25 mouse cellular contexts compared by ENCODE assay signal in the genomic region with DNA sequence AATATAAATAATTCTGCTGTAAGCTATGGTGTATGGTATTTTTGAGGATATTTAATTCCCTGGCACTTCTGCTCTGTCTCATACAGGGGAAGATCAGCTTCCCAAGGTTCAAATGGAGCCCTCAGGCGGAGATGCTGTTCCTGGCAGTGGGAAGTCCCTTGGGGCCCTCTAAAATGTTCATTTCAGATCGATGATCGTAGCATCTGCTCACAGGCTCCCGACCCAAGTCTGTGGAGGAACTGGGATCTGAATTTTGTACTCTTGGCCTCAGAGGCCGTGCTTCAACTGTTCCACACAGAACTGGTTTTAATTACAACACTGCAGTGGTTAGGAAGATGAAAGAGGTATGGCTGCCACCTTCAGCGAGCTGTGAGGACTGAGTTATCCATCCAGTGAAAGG. TPM values are rescaled to one million over a fixed set of nuclear protein-coding genes. Genes with fewer than 3 reads are reported as not detected.
DNase-seq lines count a peak whose midpoint lies in the region; ATAC-seq and TF ChIP-seq lines count a peak whose summit lies in the region.
"Had no signal": no experiment of that assay in that cellular context is flagged by ENCODE, and none has a peak within 500 bp of the region (broad histone marks: within the 10 kb centered on the region; RNA-seq: fewer than 3 reads in every experiment).

No protein-coding gene starts in this region.

- H3K4me3 ChIP-seq in midbrain, embryonic 13.5 days (replicated peaks): no peak overlapping the region
- H3K4me3 ChIP-seq in midbrain, embryonic 15.5 days: no peak overlapping the region
- H3K4me3 ChIP-seq in hindbrain, embryonic 14.5 days (replicated peaks; ENCODE audit: low read length): no peak overlapping the region
- H3K4me3 ChIP-seq in hindbrain, postnatal 0 days (ENCODE audit: low read length): no peak overlapping the region
- H3K4me3 ChIP-seq in intestine, postnatal 0 days (ENCODE audit: low read depth, low read length): no peak overlapping the region
- H3K4me3 ChIP-seq: erythroblast, embryonic 14.5 days; hindbrain, embryonic 15.5 days; intestine, embryonic 15.5 days; limb, embryonic 12.5 days; liver, embryonic 15.5 days; midbrain, embryonic 12.5 days had no signal

- H3K4me1 ChIP-seq in midbrain, embryonic 13.5 days (replicated peaks): peaks cover 22% of the 10 kb centered on the region
- peaks cover 11% of the 10 kb centered on the region for H3K4me1 ChIP-seq in midbrain, embryonic 15.5 days
- H3K4me1 ChIP-seq in hindbrain, embryonic 14.5 days (replicated peaks; ENCODE audit: control insufficient read depth, insufficient read depth, low read length): peaks cover 14% of the 10 kb centered on the region
- peaks cover 10% of the 10 kb centered on the region; the same call in 1 of the 2 replicates for H3K4me1 ChIP-seq in hindbrain, postnatal 0 days (ENCODE audit: insufficient read depth, low read length)
- H3K4me1 ChIP-seq in intestine, postnatal 0 days (replicated peaks; ENCODE audit: control insufficient read depth, insufficient read depth, low read length): no peaks in the 10 kb centered on the region
- H3K4me1 ChIP-seq: intestine, embryonic 15.5 days; liver, embryonic 15.5 days had no signal

- DNase-seq in heart, adult 11 months: peak; percentile 63
- no peak for DNase-seq in heart, adult 8-10 months (ENCODE audit: low spot score)
- no peak for DNase-seq in hindbrain, embryonic 14.5 days (ENCODE audit: low spot score)
- peak; percentile 50 for DNase-seq in hindbrain, postnatal 0 days (ENCODE audit: low spot score)
- DNase-seq: adrenal gland, postnatal 36 days; cerebellum, adult 2 months; heart, postnatal 14 days; kidney, adult 8-10 months; kidney, postnatal 4 days; layer of hippocampus, adult 9-11 months; lung, embryonic 14.5 days; thymus, adult 2 months; thymus, postnatal 36 days had no signal

- peak overlapping the region; percentile 45; the same call in 1 of the 2 replicates for H3K27ac ChIP-seq in midbrain, embryonic 13.5 days
- H3K27ac ChIP-seq in midbrain, embryonic 15.5 days: no peak overlapping the region
- no peak overlapping the region for H3K27ac ChIP-seq in hindbrain, embryonic 14.5 days
- H3K27ac ChIP-seq in hindbrain, postnatal 0 days: no peak overlapping the region; the same call in 1 of the 2 replicates
- no peak overlapping the region for H3K27ac ChIP-seq in intestine, postnatal 0 days (ENCODE audit: low read depth, low read length)
- H3K27ac ChIP-seq: hindbrain, embryonic 15.5 days; intestine, embryonic 15.5 days; kidney, postnatal 0 days; limb, embryonic 12.5 days; liver, embryonic 15.5 days; midbrain, embryonic 12.5 days had no signal

- TF ChIP-seq CTCF in hindbrain, postnatal 0 days (IDR thresholded peaks at IDR 0.05; ENCODE audit: low read depth): no peak
- TF ChIP-seq CTCF in intestine, postnatal 0 days (IDR thresholded peaks at IDR 0.05; ENCODE audit: low read depth): no peak

- no peak overlapping the region for H3K9ac ChIP-seq in midbrain, embryonic 13.5 days (replicated peaks)
- no peak overlapping the region for H3K9ac ChIP-seq in midbrain, embryonic 15.5 days
- no peak overlapping the region for H3K9ac ChIP-seq in hindbrain, embryonic 14.5 days
- no peak overlapping the region for H3K9ac ChIP-seq in hindbrain, postnatal 0 days (replicated peaks; ENCODE audit: low read length)
- no peak overlapping the region for H3K9ac ChIP-seq in intestine, postnatal 0 days (ENCODE audit: low read depth, low read length)
- H3K9ac ChIP-seq: hindbrain, embryonic 15.5 days; intestine, embryonic 15.5 days; limb, embryonic 12.5 days; liver, embryonic 15.5 days; lung, embryonic 14.5 days; midbrain, embryonic 12.5 days had no signal

- no peaks in the 10 kb centered on the region for H3K9me3 ChIP-seq in midbrain, embryonic 13.5 days
- no peaks in the 10 kb centered on the region for H3K9me3 ChIP-seq in midbrain, embryonic 15.5 days
- no peaks in the 10 kb centered on the region for H3K9me3 ChIP-seq in hindbrain, embryonic 14.5 days (ENCODE audit: control insufficient read depth, low read length)
- no peaks in the 10 kb centered on the region for H3K9me3 ChIP-seq in hindbrain, postnatal 0 days (ENCODE audit: low read length)
- H3K9me3 ChIP-seq in intestine, postnatal 0 days (ENCODE audit: control insufficient read depth): no peaks in the 10 kb centered on the region
- H3K9me3 ChIP-seq: hindbrain, embryonic 15.5 days; intestine, embryonic 15.5 days; limb, embryonic 12.5 days; liver, embryonic 15.5 days; midbrain, embryonic 12.5 days had no signal

- H3K36me3 ChIP-seq in midbrain, embryonic 13.5 days: peaks cover 6% of the 10 kb centered on the region; the same call in 1 of the 2 replicates
- no peaks in the 10 kb centered on the region for H3K36me3 ChIP-seq in midbrain, embryonic 15.5 days (replicated peaks)
- H3K36me3 ChIP-seq in hindbrain, embryonic 14.5 days (replicated peaks; ENCODE audit: control insufficient read depth, insufficient read depth): no peaks in the 10 kb centered on the region
- no peaks in the 10 kb centered on the region for H3K36me3 ChIP-seq in hindbrain, postnatal 0 days (ENCODE audit: insufficient read depth, low read length)
- no peaks in the 10 kb centered on the region for H3K36me3 ChIP-seq in intestine, postnatal 0 days (ENCODE audit: control insufficient read depth, insufficient read depth)
- H3K36me3 ChIP-seq: hindbrain, embryonic 15.5 days; intestine, embryonic 15.5 days; limb, embryonic 12.5 days; liver, embryonic 15.5 days; midbrain, embryonic 12.5 days had no signal

- ATAC-seq in midbrain, embryonic 13.5 days: no peak
- no peak for ATAC-seq in midbrain, embryonic 15.5 days (replicated peaks)
- 0 out of 2 replicates have a peak, but pooled peaks have one; percentile 17 for ATAC-seq in hindbrain, embryonic 14.5 days (ENCODE audit: low FRiP score)
- no peak for ATAC-seq in hindbrain, postnatal 0 days
- ATAC-seq in intestine, postnatal 0 days: no peak
- ATAC-seq: forebrain, embryonic 16.5 days; intestine, embryonic 15.5 days had no signal

- H3K27me3 ChIP-seq in midbrain, embryonic 13.5 days: no peaks in the 10 kb centered on the region
- H3K27me3 ChIP-seq in midbrain, embryonic 15.5 days (replicated peaks): no peaks in the 10 kb centered on the region
- no peaks in the 10 kb centered on the region for H3K27me3 ChIP-seq in hindbrain, embryonic 14.5 days (ENCODE audit: control insufficient read depth, insufficient read depth, low read length)
- H3K27me3 ChIP-seq in hindbrain, postnatal 0 days (ENCODE audit: insufficient read depth, low read length): no peaks in the 10 kb centered on the region
- no peaks in the 10 kb centered on the region for H3K27me3 ChIP-seq in intestine, postnatal 0 days (replicated peaks; ENCODE audit: control insufficient read depth, insufficient read depth, low read length)
- H3K27me3 ChIP-seq: hindbrain, embryonic 15.5 days; intestine, embryonic 15.5 days; limb, embryonic 12.5 days; liver, embryonic 15.5 days; midbrain, embryonic 12.5 days had no signal

- WGBS in midbrain, embryonic 13.5 days: 78% methylated on average over 6 of the region's 6 CpGs
- WGBS in midbrain, embryonic 15.5 days: 58% methylated on average over 6 of the region's 6 CpGs
- WGBS in hindbrain, embryonic 14.5 days: 52% methylated on average over 6 of the region's 6 CpGs
- WGBS in hindbrain, postnatal 0 days: 40% methylated on average over 6 of the region's 6 CpGs
- WGBS in intestine, postnatal 0 days: 85% methylated on average over 6 of the region's 6 CpGs

- H3K4me2 ChIP-seq in midbrain, embryonic 13.5 days (replicated peaks): no peak overlapping the region
- no peak overlapping the region for H3K4me2 ChIP-seq in midbrain, embryonic 15.5 days
- H3K4me2 ChIP-seq in hindbrain, embryonic 14.5 days (replicated peaks): no peak overlapping the region
- no peak overlapping the region for H3K4me2 ChIP-seq in hindbrain, postnatal 0 days (ENCODE audit: low read depth, low read length)
- no peak overlapping the region for H3K4me2 ChIP-seq in intestine, postnatal 0 days (replicated peaks; ENCODE audit: low read depth)
- H3K4me2 ChIP-seq: hindbrain, embryonic 15.5 days; intestine, embryonic 15.5 days; limb, embryonic 12.5 days; liver, embryonic 15.5 days; lung, embryonic 14.5 days; midbrain, embryonic 12.5 days had no signal

RNA-seq across cellular contexts. Expression of gene Erc2, which starts 12.5 kb away (rescaled TPM):
- total RNA-seq in heart, adult 8-10 months (2022): 1 to 10 TPM; 1.0 to 1.2 (median 1.1) TPM
- polyA plus RNA-seq in midbrain, embryonic 13.5 days (2015; fragmentation: Nextera tagmentation; extraction: Ambion mirVana): 75.0 and 79.0 TPM in 2 replicates
- polyA plus RNA-seq in midbrain, embryonic 15.5 days (2015; fragmentation: Nextera tagmentation; extraction: Ambion mirVana): 94.5 and 110 TPM in 2 replicates
- 74.8 and 83.8 TPM in 2 replicates for polyA plus RNA-seq in hindbrain, embryonic 14.5 days (2014; fragmentation: Nextera tagmentation; extraction: Ambion mirVana)
- total RNA-seq in hindbrain, postnatal 0 days (2014; rRNA removed): 59.1 and 71.0 TPM in 2 replicates
- polyA plus RNA-seq in hindbrain, postnatal 0 days (2015; fragmentation: Nextera tagmentation; extraction: Ambion mirVana): 97.5 and 104 TPM in 2 replicates
- 3.0 and 3.1 TPM in 2 replicates for polyA plus RNA-seq in intestine, postnatal 0 days (2015; fragmentation: Nextera tagmentation; extraction: Ambion mirVana)
- total RNA-seq: megakaryocyte progenitor cell, adult 5-6 weeks had no signal
- polyA plus RNA-seq: erythroblast, embryonic 14.5 days had no signal

Comparison
In these comparisons a context has a peak if more than half of its experiments do, and no peak if none do; other contexts are left out.
1. DNase-seq: peak in heart, adult 11 months (single experiment) and hindbrain, postnatal 0 days (single experiment); none in heart, adult 8-10 months (single experiment) and hindbrain, embryonic 14.5 days (single experiment).
2. RNA of gene Erc2, which starts 12.5 kb away (polyA plus RNA-seq): 94.5 to 110 TPM in midbrain, embryonic 15.5 days, 97.5 to 104 TPM in hindbrain, postnatal 0 days, 74.8 to 83.8 TPM in hindbrain, embryonic 14.5 days and 75.0 to 79.0 TPM in midbrain, embryonic 13.5 days; 3.0 to 3.1 TPM in intestine, postnatal 0 days; every median in the first group is over 10 times any median in the second.